Mouse (Mus musculus) MEL (cell line): ENCODE results near the gene Olfr954.

Experiments
- CTCF ChIP-seq, 3 experiments: IDR thresholded peaks in 2 of 3; conservative IDR thresholded peaks in 1 of 3; 2 replicates each; pipeline ENCODE4 v1.5.1; 2011 to 2012; ENCODE audit warnings: low read length in 3 of 3, low read depth in 2 of 3, mild to moderate bottlenecking in 2 of 3, improper control_type of control experiment in 1 of 3, inconsistent platforms in 1 of 3, mixed read lengths in 1 of 3, moderate library complexity in 1 of 3; ENCODE audit not compliant: control insufficient read depth in 1 of 3, insufficient read depth in 1 of 3, poor library complexity in 1 of 3, severe bottlenecking in 1 of 3
- HCFC1 ChIP-seq: IDR thresholded peaks from 2 replicates; pipeline ENCODE4 v1.6.1; 2012; ENCODE audit warnings: low read depth, mild to moderate bottlenecking, inconsistent platforms, low read length, improper control_type of control experiment, moderate library complexity
- MAZ ChIP-seq: IDR thresholded peaks from 2 replicates; pipeline ENCODE4 v1.6.1; 2012; ENCODE audit warnings: low read depth, mild to moderate bottlenecking, inconsistent platforms, low read length, improper control_type of control experiment
- POLR2A ChIP-seq, 2 experiments: IDR thresholded peaks; 2 replicates each; pipeline ENCODE4 v1.6.1; 2011 to 2012; ENCODE audit warnings: low read length in 2 of 2, mild to moderate bottlenecking in 2 of 2, control low read depth in 1 of 2, improper control_type of control experiment in 1 of 2, low read depth in 1 of 2, moderate library complexity in 1 of 2; ENCODE audit not compliant: control insufficient read depth in 1 of 2, insufficient read depth in 1 of 2, poor library complexity in 1 of 2
- SMC3 ChIP-seq: IDR thresholded peaks from 2 replicates; pipeline ENCODE4 v1.6.1; 2011; ENCODE audit warnings: low read depth, low read length, improper control_type of control experiment

- TF ChIP-seq SMC3 (peak; percentile 22; the same call in 1 of the 2 replicates), HCFC1 (no peak), POLR2A (IDR thresholded peaks at IDR 0.05; ENCODE audit: control insufficient read depth in 1 of 2, insufficient read depth in 1 of 2, low read depth in 1 of 2, low read length in 2 of 2, poor library complexity in 1 of 2) (no peak), MAZ (no peak), CTCF (IDR thresholded peaks at IDR 0.05 in 2 of 3, conservative IDR thresholded peaks at IDR 0.05 in 1 of 3; ENCODE audit: control insufficient read depth in 1 of 3, insufficient read depth in 1 of 3, low read depth in 2 of 3, low read length in 3 of 3, poor library complexity in 1 of 3, severe bottlenecking in 1 of 3) (peak; percentile 18 to 41 (median 32); a peak in 4 of 6 replicates)
These were observed 52.5 kb downstream of the Olfr954 start for GRCm38 (mm10) chr9:39508998-39509397.
